ENCODE assay signal across 8 mouse cellular contexts in genomic region chr17:35164218-35164567, GRCm38 (mm10). TPM values are rescaled to one million over a fixed set of nuclear protein-coding genes. Genes with fewer than 3 reads are reported as not detected.
DNase-seq lines count a peak whose midpoint lies in the region; ATAC-seq lines count a peak whose summit lies in the region.

No protein-coding gene starts in this region.

- peaks cover 23% of the 10 kb centered on the region for H3K36me3 ChIP-seq in intestine, embryonic 16.5 days (ENCODE audit: control insufficient read depth, insufficient read depth, low read length)
- H3K36me3 ChIP-seq in midbrain, embryonic 15.5 days (replicated peaks), result peaks cover 26% of the 10 kb centered on the region

- DNase-seq in kidney, adult 11 months, result peak; percentile 40
- DNase-seq in kidney, postnatal 25 days, result no peak
- no peak for DNase-seq in gastrocnemius, adult 8-10 months (ENCODE audit: low spot score in 2 of 2)
- DNase-seq in ovary, postnatal 14 days (ENCODE audit: low spot score), result no peak

- WGBS in intestine, embryonic 16.5 days, result 0% methylated on average over 25 of the region's 28 CpGs
- 0% methylated on average over 24 of the region's 28 CpGs for WGBS in midbrain, embryonic 15.5 days

- H3K4me1 ChIP-seq in brown adipose tissue, adult 24 weeks (ENCODE audit: control insufficient read depth, insufficient read depth, insufficient read length, low read length), result peaks cover 13% of the 10 kb centered on the region
- H3K4me1 ChIP-seq in intestine, embryonic 16.5 days (ENCODE audit: control insufficient read depth, insufficient read depth, low read length), result peaks cover 20% of the 10 kb centered on the region
- H3K4me1 ChIP-seq in midbrain, embryonic 15.5 days, result peaks cover 40% of the 10 kb centered on the region

- H3K27ac ChIP-seq in brown adipose tissue, adult 24 weeks (replicated peaks; ENCODE audit: low read depth, low read length), result peak overlapping the region; percentile 78
- peak overlapping the region; percentile 93 for H3K27ac ChIP-seq in intestine, embryonic 16.5 days (ENCODE audit: low read length)
- H3K27ac ChIP-seq in midbrain, embryonic 15.5 days, result peak overlapping the region; percentile 98

- peak overlapping the region; percentile 95 for H3K4me3 ChIP-seq in brown adipose tissue, adult 24 weeks (ENCODE audit: insufficient read depth, low read depth, low read length)
- peak overlapping the region; percentile 99 for H3K4me3 ChIP-seq in intestine, embryonic 16.5 days (ENCODE audit: low read length)
- peak overlapping the region; percentile 97 for H3K4me3 ChIP-seq in midbrain, embryonic 15.5 days

- no peaks in the 10 kb centered on the region for H3K9me3 ChIP-seq in intestine, embryonic 16.5 days (ENCODE audit: control insufficient read depth, low read length)
- no peaks in the 10 kb centered on the region for H3K9me3 ChIP-seq in midbrain, embryonic 15.5 days

- peak overlapping the region; percentile 77 for H3K4me2 ChIP-seq in intestine, embryonic 16.5 days (ENCODE audit: low read depth, low read length)
- peak overlapping the region; percentile 89 for H3K4me2 ChIP-seq in midbrain, embryonic 15.5 days

- no peaks in the 10 kb centered on the region for H3K27me3 ChIP-seq in intestine, embryonic 16.5 days (replicated peaks; ENCODE audit: control insufficient read depth, insufficient read depth, low read length)
- no peaks in the 10 kb centered on the region for H3K27me3 ChIP-seq in midbrain, embryonic 15.5 days (replicated peaks)

- peak overlapping the region; percentile 100 for H3K9ac ChIP-seq in intestine, embryonic 16.5 days (ENCODE audit: low read depth, low read length)
- peak overlapping the region; percentile 100 for H3K9ac ChIP-seq in midbrain, embryonic 15.5 days

- ATAC-seq in intestine, embryonic 16.5 days, result no peak
- ATAC-seq in midbrain, embryonic 15.5 days (replicated peaks), result no peak
- no peak for ATAC-seq in megakaryocyte progenitor cell, adult 5-6 weeks (replicated peaks; ENCODE audit: poor library complexity)

RNA-seq across cellular contexts. Expression of gene Prrc2a, which starts 0.5 kb away (rescaled TPM):
- 42.9 and 81.7 TPM in 2 replicates for polyA plus RNA-seq in brown adipose tissue, adult 24 weeks (2012; ENCODE audit: insufficient read depth, insufficient read length, missing spikeins)
- polyA plus RNA-seq in intestine, embryonic 16.5 days (2015; fragmentation: Nextera tagmentation; extraction: Ambion mirVana), result 103 TPM in 2 replicates
- polyA plus RNA-seq in midbrain, embryonic 15.5 days (2015; fragmentation: Nextera tagmentation; extraction: Ambion mirVana), result 188 and 203 TPM in 2 replicates
- 228 and 262 TPM in 2 replicates for total RNA-seq in megakaryocyte progenitor cell, adult 5-6 weeks (2015)
- total RNA-seq in megakaryocyte progenitor cell, adult 5-6 weeks (2017), result 59.6 and 63.9 TPM in 2 replicates
- total RNA-seq in gastrocnemius, adult 8-10 months (2022), result 10 to 100 TPM; 90.5 to 98.3 (median 94.6) TPM

RNA-seq across cellular contexts. Expression of gene Aif1, which starts 11.7 kb away (rescaled TPM):
- polyA plus RNA-seq in brown adipose tissue, adult 24 weeks (2012; ENCODE audit: insufficient read depth, insufficient read length, missing spikeins), result 10.5 and 14.3 TPM in 2 replicates
- polyA plus RNA-seq in intestine, embryonic 16.5 days (2015; fragmentation: Nextera tagmentation; extraction: Ambion mirVana), result 17.4 and 19.4 TPM in 2 replicates
- polyA plus RNA-seq in midbrain, embryonic 15.5 days (2015; fragmentation: Nextera tagmentation; extraction: Ambion mirVana), result 7.3 and 8.2 TPM in 2 replicates
- total RNA-seq in megakaryocyte progenitor cell, adult 5-6 weeks (2015), result 5.8 and 12.4 TPM in 2 replicates
- 8.9 and 11.5 TPM in 2 replicates for total RNA-seq in megakaryocyte progenitor cell, adult 5-6 weeks (2017)
- total RNA-seq in gastrocnemius, adult 8-10 months (2022), result under 1 TPM in 2 of 4 experiments, not detected in 2; 0.52 to 0.72 TPM

RNA-seq across cellular contexts. Expression of gene Lst1, which starts 24.0 kb away (rescaled TPM):
- polyA plus RNA-seq in brown adipose tissue, adult 24 weeks (2012; ENCODE audit: insufficient read depth, insufficient read length, missing spikeins), result 12.2 and 16.4 TPM in 2 replicates
- polyA plus RNA-seq in intestine, embryonic 16.5 days (2015; fragmentation: Nextera tagmentation; extraction: Ambion mirVana), result 16.9 and 17.1 TPM in 2 replicates
- polyA plus RNA-seq in midbrain, embryonic 15.5 days (2015; fragmentation: Nextera tagmentation; extraction: Ambion mirVana), result 7.6 and 9.2 TPM in 2 replicates
- total RNA-seq in megakaryocyte progenitor cell, adult 5-6 weeks (2015), result 65.2 and 70.1 TPM in 2 replicates
- total RNA-seq in megakaryocyte progenitor cell, adult 5-6 weeks (2017), result 47.2 and 99.6 TPM in 2 replicates
- under 1 TPM in 2 of 4 experiments, not detected in 2; 0.73 to 0.92 TPM for total RNA-seq in gastrocnemius, adult 8-10 months (2022)

RNA-seq across cellular contexts. Expression of gene Bag6, which starts 29.2 kb away (rescaled TPM):
- 119 and 160 TPM in 2 replicates for polyA plus RNA-seq in brown adipose tissue, adult 24 weeks (2012; ENCODE audit: insufficient read depth, insufficient read length, missing spikeins)
- polyA plus RNA-seq in intestine, embryonic 16.5 days (2015; fragmentation: Nextera tagmentation; extraction: Ambion mirVana), result 37.5 and 41.3 TPM in 2 replicates
- 82.9 and 83.4 TPM in 2 replicates for polyA plus RNA-seq in midbrain, embryonic 15.5 days (2015; fragmentation: Nextera tagmentation; extraction: Ambion mirVana)
- 73.9 and 78.5 TPM in 2 replicates for total RNA-seq in megakaryocyte progenitor cell, adult 5-6 weeks (2015)
- 77.3 and 88.5 TPM in 2 replicates for total RNA-seq in megakaryocyte progenitor cell, adult 5-6 weeks (2017)
- 100 to 1,000 TPM; 206 to 247 (median 236) TPM for total RNA-seq in gastrocnemius, adult 8-10 months (2022)

RNA-seq across cellular contexts. Expression of gene Ltb, which starts 30.0 kb away (rescaled TPM):
- polyA plus RNA-seq in brown adipose tissue, adult 24 weeks (2012; ENCODE audit: insufficient read depth, insufficient read length, missing spikeins), result not detected in 2 replicates
- polyA plus RNA-seq in intestine, embryonic 16.5 days (2015; fragmentation: Nextera tagmentation; extraction: Ambion mirVana), result 4.4 and 4.7 TPM in 2 replicates
- 0.58 and 0.78 TPM in 2 replicates for polyA plus RNA-seq in midbrain, embryonic 15.5 days (2015; fragmentation: Nextera tagmentation; extraction: Ambion mirVana)
- 0.22 and 0.81 TPM in 2 replicates for total RNA-seq in megakaryocyte progenitor cell, adult 5-6 weeks (2015)
- total RNA-seq in megakaryocyte progenitor cell, adult 5-6 weeks (2017), result 0.47 and 4.4 TPM in 2 replicates
- not detected for total RNA-seq in gastrocnemius, adult 8-10 months (2022)
